Comparison of ENCODE assay signal across 9 mouse cellular contexts in the genomic region with DNA sequence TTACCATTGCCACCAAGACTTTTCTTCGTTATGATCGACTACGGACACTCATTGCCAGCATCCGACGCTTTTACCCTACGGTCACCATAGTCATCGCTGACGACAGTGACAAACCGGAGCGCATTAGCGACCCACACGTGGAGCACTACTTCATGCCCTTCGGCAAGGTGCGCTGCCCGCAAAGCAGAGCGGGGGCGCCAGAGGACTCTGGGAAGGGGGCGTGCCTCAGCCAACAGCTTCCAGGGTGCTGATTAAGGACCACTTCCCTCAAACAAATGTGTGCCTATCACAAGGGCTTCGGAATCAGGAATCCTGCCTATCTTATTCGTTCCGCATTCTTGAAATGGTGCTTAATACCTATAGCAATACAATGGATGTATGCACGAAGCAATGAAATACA. TPM values are rescaled to one million over a fixed set of nuclear protein-coding genes. Genes with fewer than 3 reads are reported as not detected.
DNase-seq lines count a peak whose midpoint lies in the region; ATAC-seq and TF ChIP-seq lines count a peak whose summit lies in the region.
"Had no signal": no experiment of that assay in that cellular context is flagged by ENCODE, and none has a peak within 500 bp of the region (broad histone marks: within the 10 kb centered on the region; RNA-seq: fewer than 3 reads in every experiment).

No protein-coding gene starts in this region.

- WGBS in forebrain, embryonic 10.5 days = under 1% methylated on average over 22 of the region's 22 CpGs
- 2% methylated on average over 22 of the region's 22 CpGs for WGBS in limb, embryonic 12.5 days
- 2% methylated on average over 22 of the region's 22 CpGs for WGBS in neural tube, embryonic 12.5 days

- TF ChIP-seq CTCF in left cerebral cortex, adult 2 months (IDR thresholded peaks at IDR 0.05) = no peak; the same call in none of the 2 replicates

- intact Hi-C loops in left cerebral cortex, adult 2 months (cut with DNase I) = no loop called here

- H3K9me3 ChIP-seq in forebrain, embryonic 10.5 days = no peaks in the 10 kb centered on the region
- no peaks in the 10 kb centered on the region for H3K9me3 ChIP-seq in limb, embryonic 12.5 days
- H3K9me3 ChIP-seq in neural tube, embryonic 12.5 days = no peaks in the 10 kb centered on the region

- ATAC-seq in CD4-positive, CD25-positive, alpha-beta regulatory T cell, adult 4 months = no peak
- no peak for ATAC-seq in limb, embryonic 12.5 days (ENCODE audit: insufficient number of reproducible peaks, insufficient read depth, low FRiP score, low TSS enrichment, low read depth)
- no peak for ATAC-seq in neural tube, embryonic 12.5 days (ENCODE audit: low FRiP score, low read depth)

- H3K4me2 ChIP-seq in limb, embryonic 12.5 days = peak overlapping the region; percentile 75
- peak overlapping the region; percentile 51 for H3K4me2 ChIP-seq in neural tube, embryonic 12.5 days (replicated peaks)

- H3K36me3 ChIP-seq in forebrain, embryonic 10.5 days (replicated peaks) = no peaks in the 10 kb centered on the region
- H3K36me3 ChIP-seq in limb, embryonic 12.5 days = no peaks in the 10 kb centered on the region
- H3K36me3 ChIP-seq in neural tube, embryonic 12.5 days = no peaks in the 10 kb centered on the region

- H3K4me1 ChIP-seq in forebrain, embryonic 10.5 days = peaks cover 47% of the 10 kb centered on the region
- H3K4me1 ChIP-seq in limb, embryonic 12.5 days (replicated peaks) = peaks cover 29% of the 10 kb centered on the region
- peaks cover 32% of the 10 kb centered on the region for H3K4me1 ChIP-seq in neural tube, embryonic 12.5 days

- no peak overlapping the region for H3K4me3 ChIP-seq in left cerebral cortex, adult 2 months
- H3K4me3 ChIP-seq in forebrain, embryonic 10.5 days = peak overlapping the region; percentile 52
- H3K4me3 ChIP-seq in limb, embryonic 12.5 days (replicated peaks) = peak overlapping the region; percentile 42
- no peak overlapping the region for H3K4me3 ChIP-seq in neural tube, embryonic 12.5 days

- no peak overlapping the region for H3K27ac ChIP-seq in left cerebral cortex, adult 2 months
- no peak overlapping the region for H3K27ac ChIP-seq in forebrain, embryonic 10.5 days
- no peak overlapping the region for H3K27ac ChIP-seq in limb, embryonic 12.5 days
- H3K27ac ChIP-seq in neural tube, embryonic 12.5 days = no peak overlapping the region

- H3K9ac ChIP-seq in limb, embryonic 12.5 days (replicated peaks) = 0 out of 2 replicates have a peak overlapping the region, but pooled peaks have one; percentile 52
- H3K9ac ChIP-seq in neural tube, embryonic 12.5 days = no peak overlapping the region

- H3K27me3 ChIP-seq in forebrain, embryonic 10.5 days (ENCODE audit: poor library complexity, severe bottlenecking) = peaks cover 90% of the 10 kb centered on the region
- H3K27me3 ChIP-seq in limb, embryonic 12.5 days = peaks cover 76% of the 10 kb centered on the region
- peaks cover 67% of the 10 kb centered on the region for H3K27me3 ChIP-seq in neural tube, embryonic 12.5 days (replicated peaks)

- peak; percentile 65 for DNase-seq in CD4-positive, CD25-positive, alpha-beta regulatory T cell, adult 2 months (ENCODE audit: low read depth, low spot score)
- peak; percentile 33 to 40 for DNase-seq in left cerebral cortex, adult 2 months (ENCODE audit: extremely low spot score in 1 of 2, low spot score in 2 of 2)
- DNase-seq in left cerebral cortex, adult 9 months (ENCODE audit: low spot score in 2 of 2) = no peak
- peak; percentile 57 for DNase-seq in forebrain, embryonic 10.5 days (ENCODE audit: extremely low spot score, low spot score)
- DNase-seq in frontal cortex, postnatal 14 days (ENCODE audit: low spot score in 2 of 2) = no peak

RNA-seq across cellular contexts. Expression of a gene that starts 5.0 kb away (rescaled TPM):
- 100 to 1,000 TPM; 166 to 206 TPM for polyA plus RNA-seq in CD4-positive, CD25-positive, alpha-beta regulatory T cell, adult 4 months (2017; shearing (Covaris generic))
- total RNA-seq in left cerebral cortex, adult 2 months (2021) = 100 to 1,000 TPM; 122 to 125 TPM
- 4.0 and 5.0 TPM in 2 replicates for polyA plus RNA-seq in forebrain, embryonic 10.5 days (2016; fragmentation: Nextera tagmentation; extraction: Ambion mirVana)
- 4.3 and 5.0 TPM in 2 replicates for polyA plus RNA-seq in limb, embryonic 12.5 days (2016; fragmentation: Nextera tagmentation; extraction: Ambion mirVana)
- polyA plus RNA-seq in neural tube, embryonic 12.5 days (2016; fragmentation: Nextera tagmentation; extraction: Ambion mirVana) = 29.2 and 31.5 TPM in 2 replicates

RNA-seq across cellular contexts. Expression of a gene that starts 10.4 kb away (rescaled TPM):
- 1 to 10 TPM; 2.6 to 2.8 TPM for polyA plus RNA-seq in CD4-positive, CD25-positive, alpha-beta regulatory T cell, adult 4 months (2017; shearing (Covaris generic))
- 1 to 10 TPM; 3.8 TPM for total RNA-seq in left cerebral cortex, adult 2 months (2021)
- polyA plus RNA-seq in forebrain, embryonic 10.5 days (2016; fragmentation: Nextera tagmentation; extraction: Ambion mirVana) = 1.9 and 2.0 TPM in 2 replicates
- 3.4 and 3.5 TPM in 2 replicates for polyA plus RNA-seq in limb, embryonic 12.5 days (2016; fragmentation: Nextera tagmentation; extraction: Ambion mirVana)
- polyA plus RNA-seq in neural tube, embryonic 12.5 days (2016; fragmentation: Nextera tagmentation; extraction: Ambion mirVana) = 1.5 and 1.8 TPM in 2 replicates

RNA-seq across cellular contexts. Expression of a gene that starts 19.9 kb away (rescaled TPM):
- under 1 TPM in 1 of 2 experiments, not detected in 1; 0.38 TPM for polyA plus RNA-seq in CD4-positive, CD25-positive, alpha-beta regulatory T cell, adult 4 months (2017; shearing (Covaris generic))
- total RNA-seq in left cerebral cortex, adult 2 months (2021) = 100 to 1,000 TPM; 198 to 208 TPM
- 23.7 and 25.7 TPM in 2 replicates for polyA plus RNA-seq in forebrain, embryonic 10.5 days (2016; fragmentation: Nextera tagmentation; extraction: Ambion mirVana)
- 67.5 and 74.1 TPM in 2 replicates for polyA plus RNA-seq in limb, embryonic 12.5 days (2016; fragmentation: Nextera tagmentation; extraction: Ambion mirVana)
- 43.3 and 43.6 TPM in 2 replicates for polyA plus RNA-seq in neural tube, embryonic 12.5 days (2016; fragmentation: Nextera tagmentation; extraction: Ambion mirVana)
- total RNA-seq: neutrophil, adult 5-6 weeks had no signal

RNA-seq across cellular contexts. Expression of a gene that starts 25.5 kb away (rescaled TPM):
- polyA plus RNA-seq in CD4-positive, CD25-positive, alpha-beta regulatory T cell, adult 4 months (2017; shearing (Covaris generic)) = 10 to 100 TPM; 39.4 to 42.2 TPM
- total RNA-seq in left cerebral cortex, adult 2 months (2021) = 100 to 1,000 TPM; 207 to 223 TPM
- polyA plus RNA-seq in forebrain, embryonic 10.5 days (2016; fragmentation: Nextera tagmentation; extraction: Ambion mirVana) = 106 and 108 TPM in 2 replicates
- polyA plus RNA-seq in limb, embryonic 12.5 days (2016; fragmentation: Nextera tagmentation; extraction: Ambion mirVana) = 150 and 166 TPM in 2 replicates
- polyA plus RNA-seq in neural tube, embryonic 12.5 days (2016; fragmentation: Nextera tagmentation; extraction: Ambion mirVana) = 189 and 199 TPM in 2 replicates

RNA-seq across cellular contexts. Expression of a gene that starts 41.4 kb away (rescaled TPM):
- 10 to 100 TPM; 24.2 to 39.3 TPM for polyA plus RNA-seq in CD4-positive, CD25-positive, alpha-beta regulatory T cell, adult 4 months (2017; shearing (Covaris generic))
- total RNA-seq in left cerebral cortex, adult 2 months (2021) = 100 to 1,000 TPM; 113 to 115 TPM
- polyA plus RNA-seq in forebrain, embryonic 10.5 days (2016; fragmentation: Nextera tagmentation; extraction: Ambion mirVana) = 21.3 and 21.4 TPM in 2 replicates
- 27.3 and 28.0 TPM in 2 replicates for polyA plus RNA-seq in limb, embryonic 12.5 days (2016; fragmentation: Nextera tagmentation; extraction: Ambion mirVana)
- 22.0 and 22.4 TPM in 2 replicates for polyA plus RNA-seq in neural tube, embryonic 12.5 days (2016; fragmentation: Nextera tagmentation; extraction: Ambion mirVana)

Comparison
In these comparisons a context has a peak if more than half of its experiments do, and no peak if none do; other contexts are left out.
1. DNase-seq: peak in CD4-positive, CD25-positive, alpha-beta regulatory T cell, adult 2 months (single experiment), left cerebral cortex, adult 2 months (2 of 2) and forebrain, embryonic 10.5 days (single experiment); none in left cerebral cortex, adult 9 months (0 of 2) and frontal cortex, postnatal 14 days (0 of 2).
2. H3K4me3 ChIP-seq: peak in forebrain, embryonic 10.5 days (single experiment) and limb, embryonic 12.5 days (single experiment); none in left cerebral cortex, adult 2 months (single experiment) and neural tube, embryonic 12.5 days (single experiment).
3. RNA of a gene that starts 19.9 kb away (polyA plus RNA-seq): 67.5 to 74.1 TPM in limb, embryonic 12.5 days, 43.3 to 43.6 TPM in neural tube, embryonic 12.5 days and 23.7 to 25.7 TPM in forebrain, embryonic 10.5 days; 0.38 TPM in CD4-positive, CD25-positive, alpha-beta regulatory T cell, adult 4 months; every median in the first group is over 10 times any median in the second.